Mouse (Mus musculus): ENCODE measurements around the gene Tbx21. TPM values are rescaled to one million over a fixed set of nuclear protein-coding genes. Genes with fewer than 3 reads are reported as not detected.

Tbx21 gene
- polyA plus RNA-seq, 1 experiment = 0.22 TPM

DNA sequence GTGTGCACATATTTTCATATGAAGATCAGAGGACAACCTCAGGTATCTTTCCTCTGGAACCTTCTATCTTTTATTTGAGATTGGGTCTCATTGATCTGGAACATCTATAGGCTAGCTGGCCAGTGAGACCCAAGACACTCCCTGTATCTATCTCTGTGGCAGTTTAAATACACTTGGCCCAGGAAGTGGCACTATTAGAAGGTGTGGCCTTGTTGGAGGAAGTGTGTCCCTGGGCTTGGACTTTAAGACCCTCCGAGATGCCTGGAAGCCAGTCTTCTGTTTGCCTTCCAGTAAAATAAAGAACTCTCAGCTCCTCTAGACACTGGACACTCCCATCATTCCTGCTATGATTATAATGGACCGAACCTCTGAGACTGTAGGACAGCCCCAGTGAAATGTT lies 45.4 kb downstream of the Tbx21 start:
- TF ChIP-seq CTCF (IDR thresholded peaks at IDR 0.05; ENCODE audit: control insufficient read depth, insufficient read depth, insufficient replicate concordance, low read depth, low read length) (no peak), POLR2A (IDR thresholded peaks at IDR 0.05; ENCODE audit: control insufficient read depth, low read depth, low read length) (no peak)
- no peaks in the 10 kb centered on the region for H3K36me3 ChIP-seq (ENCODE audit: control insufficient read depth, insufficient read depth, low read length)
- no peak overlapping the region for H3K4me3 ChIP-seq (ENCODE audit: control insufficient read depth, low read depth, low read length)
- no peaks in the 10 kb centered on the region for H3K27me3 ChIP-seq (ENCODE audit: control insufficient read depth, insufficient read depth, low read length)
- no peak overlapping the region; the same call in 1 of the 2 replicates for H3K27ac ChIP-seq (ENCODE audit: control insufficient read depth, insufficient read depth, low read depth, low read length)
- H3K4me1 ChIP-seq (ENCODE audit: control insufficient read depth, insufficient read depth, low read length) = peaks cover 20% of the 10 kb centered on the region

- TF ChIP-seq CTCF (IDR thresholded peaks at IDR 0.05; ENCODE audit: control insufficient read depth, insufficient read depth, insufficient replicate concordance, low read depth, low read length) (no peak), POLR2A (IDR thresholded peaks at IDR 0.05; ENCODE audit: control insufficient read depth, low read depth, low read length) (no peak)
- Histone ChIP-seq H3K27me3 (ENCODE audit: control insufficient read depth, insufficient read depth, low read length) (no peaks in the 10 kb centered on the region), H3K4me3 (ENCODE audit: control insufficient read depth, low read depth, low read length) (no peak overlapping the region), H3K36me3 (ENCODE audit: control insufficient read depth, insufficient read depth, low read length) (no peaks in the 10 kb centered on the region), H3K4me1 (ENCODE audit: control insufficient read depth, insufficient read depth, low read length) (peaks cover 20% of the 10 kb centered on the region), H3K27ac (ENCODE audit: control insufficient read depth, insufficient read depth, low read depth, low read length) (no peak overlapping the region)
Observed at GRCm38 (mm10) chr11:97069333-97069732, 45.8 kb downstream of the Tbx21 start.

DNA sequence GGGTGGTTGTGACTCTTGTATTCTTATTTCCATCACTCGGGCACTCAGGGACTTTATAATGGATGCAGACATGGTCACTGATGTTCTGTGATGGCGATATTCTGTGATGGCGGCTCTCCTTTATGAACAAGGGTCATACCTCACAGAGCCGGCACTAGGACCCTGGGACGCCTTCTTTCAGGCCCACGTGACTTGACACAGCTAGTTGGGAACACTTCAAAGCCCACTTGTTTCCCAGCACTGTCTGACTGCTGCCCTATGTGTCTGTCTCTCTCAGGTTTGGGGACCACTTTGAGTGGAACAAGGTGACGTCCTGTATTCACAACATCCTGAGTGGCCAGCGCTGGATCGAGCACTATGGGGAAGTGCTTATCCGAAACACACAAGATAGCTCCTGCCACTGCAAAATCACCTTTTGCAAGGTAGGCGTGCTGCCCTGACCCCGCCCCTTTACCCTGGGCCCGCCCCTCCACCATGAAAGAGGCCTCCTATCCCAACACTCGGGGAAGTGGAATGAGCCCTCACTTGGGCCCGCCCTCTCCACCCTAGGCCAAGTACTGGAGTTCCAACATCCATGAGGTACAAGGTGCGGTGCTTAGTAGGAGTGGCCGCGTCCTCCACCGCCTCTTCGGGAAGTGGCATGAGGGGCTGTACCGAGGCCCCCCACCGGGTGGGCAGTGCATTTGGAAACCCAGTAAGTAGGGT lies 48.3 kb downstream of the Tbx21 start:
- H3K4me3 ChIP-seq (ENCODE audit: control insufficient read depth, low read depth, low read length) = peak overlapping the region; percentile 80
- no peaks in the 10 kb centered on the region for H3K27me3 ChIP-seq (ENCODE audit: control insufficient read depth, insufficient read depth, low read length)
- peaks cover 20% of the 10 kb centered on the region for H3K4me1 ChIP-seq (ENCODE audit: control insufficient read depth, insufficient read depth, low read length)
- TF ChIP-seq CTCF (IDR thresholded peaks at IDR 0.05; ENCODE audit: control insufficient read depth, insufficient read depth, insufficient replicate concordance, low read depth, low read length) (no peak), POLR2A (IDR thresholded peaks at IDR 0.05; ENCODE audit: control insufficient read depth, low read depth, low read length) (peak; percentile 12; the same call in 1 of the 2 replicates)
- H3K36me3 ChIP-seq (ENCODE audit: control insufficient read depth, insufficient read depth, low read length) = no peaks in the 10 kb centered on the region
- no peak overlapping the region for H3K27ac ChIP-seq (ENCODE audit: control insufficient read depth, insufficient read depth, low read depth, low read length)

- peaks cover 20% of the 10 kb centered on the region for H3K4me1 ChIP-seq (ENCODE audit: control insufficient read depth, insufficient read depth, low read length)
- TF ChIP-seq POLR2A (IDR thresholded peaks at IDR 0.05; ENCODE audit: control insufficient read depth, low read depth, low read length) = no peak
- TF ChIP-seq CTCF (IDR thresholded peaks at IDR 0.05; ENCODE audit: control insufficient read depth, insufficient read depth, insufficient replicate concordance, low read depth, low read length) = no peak
- H3K36me3 ChIP-seq (ENCODE audit: control insufficient read depth, insufficient read depth, low read length) = no peaks in the 10 kb centered on the region
- peak overlapping the region; percentile 23; the same call in 1 of the 2 replicates for H3K27ac ChIP-seq (ENCODE audit: control insufficient read depth, insufficient read depth, low read depth, low read length)
- H3K4me3 ChIP-seq (ENCODE audit: control insufficient read depth, low read depth, low read length) = no peak overlapping the region
- H3K27me3 ChIP-seq (ENCODE audit: control insufficient read depth, insufficient read depth, low read length) = no peaks in the 10 kb centered on the region
Observed at GRCm38 (mm10) chr11:97065538-97066295, 49.4 kb downstream of the Tbx21 start.

GRCm38 (mm10) chr11:97063921-97064295 lies 51.2 kb downstream of the Tbx21 start:
- no peaks in the 10 kb centered on the region for H3K36me3 ChIP-seq (ENCODE audit: control insufficient read depth, insufficient read depth, low read length)

DNA sequence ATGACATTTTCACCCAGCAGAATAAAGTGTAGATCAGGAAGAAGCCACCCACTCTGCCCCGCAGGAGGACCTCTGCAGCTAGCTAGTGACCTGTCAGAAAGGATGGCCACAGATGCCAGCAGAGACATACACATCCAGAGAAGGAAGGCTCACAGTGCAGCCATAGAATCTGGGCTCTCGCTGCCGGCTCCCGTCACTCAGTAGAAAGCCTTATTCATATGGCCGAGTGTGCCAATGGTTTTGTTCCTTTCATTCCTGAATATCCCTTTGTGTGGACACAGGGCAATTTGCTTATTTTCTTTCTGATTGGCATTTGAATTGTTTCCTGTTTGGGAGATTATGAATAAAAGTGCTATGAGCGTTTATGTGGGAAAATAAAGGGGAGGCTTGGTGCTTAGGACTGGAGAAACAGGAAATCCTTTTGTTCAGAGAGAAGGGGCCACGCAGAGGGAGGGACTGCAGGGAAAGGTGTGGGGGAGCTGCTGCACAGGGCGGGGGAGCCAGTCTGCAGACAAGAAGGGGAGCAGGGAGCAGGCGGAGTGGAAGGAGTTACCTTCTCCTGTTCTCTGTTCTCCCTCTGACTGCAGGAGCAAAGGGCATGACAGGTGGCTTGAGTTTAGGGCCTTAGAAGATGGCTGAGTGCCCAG lies 51.7 kb downstream of the Tbx21 start:
- Histone ChIP-seq H3K27ac (ENCODE audit: control insufficient read depth, insufficient read depth, low read depth, low read length) (no peak overlapping the region), H3K4me3 (ENCODE audit: control insufficient read depth, low read depth, low read length) (no peak overlapping the region), H3K27me3 (ENCODE audit: control insufficient read depth, insufficient read depth, low read length) (no peaks in the 10 kb centered on the region), H3K4me1 (ENCODE audit: control insufficient read depth, insufficient read depth, low read length) (peaks cover 18% of the 10 kb centered on the region), H3K36me3 (ENCODE audit: control insufficient read depth, insufficient read depth, low read length) (no peaks in the 10 kb centered on the region)
- TF ChIP-seq CTCF (IDR thresholded peaks at IDR 0.05; ENCODE audit: control insufficient read depth, insufficient read depth, insufficient replicate concordance, low read depth, low read length) (no peak), POLR2A (IDR thresholded peaks at IDR 0.05; ENCODE audit: control insufficient read depth, low read depth, low read length) (no peak)

More at GRCm38 (mm10) chr11:97063921-97064295, 51.2 kb downstream of the Tbx21 start:
- Histone ChIP-seq H3K27ac (ENCODE audit: control insufficient read depth, insufficient read depth, low read depth, low read length) (no peak overlapping the region), H3K4me1 (ENCODE audit: control insufficient read depth, insufficient read depth, low read length) (peaks cover 20% of the 10 kb centered on the region), H3K4me3 (ENCODE audit: control insufficient read depth, low read depth, low read length) (no peak overlapping the region), H3K27me3 (ENCODE audit: control insufficient read depth, insufficient read depth, low read length) (no peaks in the 10 kb centered on the region)
- TF ChIP-seq POLR2A (IDR thresholded peaks at IDR 0.05; ENCODE audit: control insufficient read depth, low read depth, low read length) (no peak), CTCF (IDR thresholded peaks at IDR 0.05; ENCODE audit: control insufficient read depth, insufficient read depth, insufficient replicate concordance, low read depth, low read length) (no peak; the same call in 1 of the 2 replicates)

DNA sequence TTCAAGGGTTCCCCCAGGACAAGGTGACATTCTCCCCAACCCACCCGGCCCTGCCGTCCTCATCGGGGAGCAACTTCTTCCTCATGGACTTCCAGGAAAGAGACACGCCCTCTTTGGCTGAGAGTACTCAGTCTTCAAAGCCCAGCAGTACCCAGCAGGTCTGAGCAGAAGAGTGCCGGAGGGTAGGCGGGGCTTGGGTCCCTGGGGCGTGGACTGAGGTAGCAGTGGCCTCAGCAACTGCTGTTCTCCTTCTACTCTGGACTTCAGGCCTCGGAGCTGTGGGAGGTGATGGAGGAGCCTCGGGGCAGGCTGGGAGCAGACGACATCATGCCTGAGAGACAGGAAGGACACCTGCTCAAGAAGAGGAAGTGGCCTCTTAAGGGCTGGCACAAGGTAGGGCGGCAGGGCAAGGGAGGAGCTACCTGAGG lies 62.9 kb downstream of the Tbx21 start:
- no peak overlapping the region; the same call in 1 of the 2 replicates for H3K4me3 ChIP-seq (ENCODE audit: control insufficient read depth, low read depth, low read length)
- no peaks in the 10 kb centered on the region; the same call in 1 of the 2 replicates for H3K36me3 ChIP-seq (ENCODE audit: control insufficient read depth, insufficient read depth, low read length)
- no peaks in the 10 kb centered on the region for H3K27me3 ChIP-seq (ENCODE audit: control insufficient read depth, insufficient read depth, low read length)
- H3K4me1 ChIP-seq (ENCODE audit: control insufficient read depth, insufficient read depth, low read length) = peaks cover 11% of the 10 kb centered on the region
- no peak overlapping the region for H3K27ac ChIP-seq (ENCODE audit: control insufficient read depth, insufficient read depth, low read depth, low read length)
- TF ChIP-seq POLR2A (IDR thresholded peaks at IDR 0.05; ENCODE audit: control insufficient read depth, low read depth, low read length) (no peak), CTCF (IDR thresholded peaks at IDR 0.05; ENCODE audit: control insufficient read depth, insufficient read depth, insufficient replicate concordance, low read depth, low read length) (no peak)
